Mouse (Mus musculus): ENCODE measurements around the gene Izumo4. TPM values are rescaled to one million over a fixed set of nuclear protein-coding genes. Genes with fewer than 3 reads are reported as not detected.

Gene Izumo4
- polyA plus RNA-seq, 1 experiment from 2014 or later, result 8.5 TPM

DNA sequence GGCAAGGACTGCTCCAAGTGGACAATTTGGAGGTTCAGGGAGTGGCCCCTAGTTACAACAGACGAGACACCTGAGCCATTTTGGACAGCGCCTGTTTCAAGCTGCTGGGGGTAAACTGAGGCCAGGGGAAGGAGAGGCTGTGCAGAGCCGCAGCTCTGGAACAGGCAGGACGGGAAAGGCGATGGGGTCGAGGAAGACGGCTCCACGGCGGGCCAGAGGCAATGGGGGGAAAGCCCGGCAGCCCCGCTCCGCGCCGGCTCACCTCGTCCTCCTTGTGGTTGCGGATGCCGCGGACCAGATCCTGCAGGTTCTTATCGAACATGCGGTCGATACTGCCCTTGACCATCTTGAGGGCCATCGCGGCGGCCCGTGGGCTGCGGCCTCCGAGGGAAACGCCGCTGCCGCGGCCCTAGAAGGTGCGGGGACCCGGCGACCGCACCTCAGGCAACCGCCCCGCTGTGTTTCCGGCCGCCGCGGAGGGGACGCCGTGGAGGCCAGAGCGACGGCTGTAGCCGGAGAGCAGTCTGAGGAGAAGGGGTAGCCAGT lies 39.7 kb downstream of the Izumo4 start:
- H3K9ac ChIP-seq (ENCODE audit: low read depth, low read length), result peak overlapping the region; percentile 97
- ATAC-seq (replicated peaks; ENCODE audit: insufficient number of reproducible peaks, low FRiP score, low TSS enrichment), result peak; percentile 6
- H3K27ac ChIP-seq (ENCODE audit: low read depth, low read length), result peak overlapping the region; percentile 87
- H3K4me2 ChIP-seq, result peak overlapping the region; percentile 87
- 0% methylated on average over 46 of the region's 46 CpGs for WGBS (ENCODE audit: insufficient replicate concordance)
- H3K36me3 ChIP-seq (ENCODE audit: control insufficient read depth, insufficient read depth, low read length), result no peaks in the 10 kb centered on the region
- H3K4me1 ChIP-seq (ENCODE audit: control insufficient read depth, insufficient read depth, low read length), result peaks cover 15% of the 10 kb centered on the region
- peak overlapping the region; percentile 99 for H3K4me3 ChIP-seq (ENCODE audit: low read depth, low read length)
- no peaks in the 10 kb centered on the region for H3K27me3 ChIP-seq (ENCODE audit: control insufficient read depth, insufficient read depth, low read length)
- no peaks in the 10 kb centered on the region for H3K9me3 ChIP-seq (replicated peaks; ENCODE audit: control insufficient read depth, low read length)

GRCm38 (mm10) chr10:80742180-80742978 lies 40.4 kb downstream of the Izumo4 start, which contains the start of gene Ap3d1:
Ap3d1 (minus strand) TSS chr10:80742264.
- H3K9ac ChIP-seq (ENCODE audit: low read depth, low read length), result peak within 1 kb of the TSS; percentile 97
- no peaks in the 10 kb centered on the region for H3K27me3 ChIP-seq (ENCODE audit: control insufficient read depth, insufficient read depth, low read length)
- WGBS (ENCODE audit: insufficient replicate concordance), result 2% methylated on average over 25 of the region's 25 CpGs
- no peaks in the 10 kb centered on the region for H3K36me3 ChIP-seq (ENCODE audit: control insufficient read depth, insufficient read depth, low read length)
- H3K27ac ChIP-seq (ENCODE audit: low read depth, low read length), result peak within 1 kb of the TSS; percentile 87
- H3K4me2 ChIP-seq, result peak within 1 kb of the TSS; percentile 87
- peak within 1 kb of the TSS; percentile 99 for H3K4me3 ChIP-seq (ENCODE audit: low read depth, low read length)
- no peaks in the 10 kb centered on the region for H3K9me3 ChIP-seq (replicated peaks; ENCODE audit: control insufficient read depth, low read length)
- ATAC-seq (replicated peaks; ENCODE audit: insufficient number of reproducible peaks, low FRiP score, low TSS enrichment), result peak; percentile 96
- peaks cover 12% of the 10 kb centered on the region for H3K4me1 ChIP-seq (ENCODE audit: control insufficient read depth, insufficient read depth, low read length)

GRCm38 (mm10) chr10:80744262-80744661 lies 42.3 kb downstream of the Izumo4 start:
- H3K4me1 ChIP-seq (ENCODE audit: control insufficient read depth, insufficient read depth, low read length), result peaks cover 15% of the 10 kb centered on the region

GRCm38 (mm10) chr10:80747410-80747809 lies 45.4 kb downstream of the Izumo4 start:
- ATAC-seq (replicated peaks; ENCODE audit: insufficient number of reproducible peaks, low FRiP score, low TSS enrichment), result no peak
- peaks cover 11% of the 10 kb centered on the region for H3K4me1 ChIP-seq (ENCODE audit: control insufficient read depth, insufficient read depth, low read length)
- no peak overlapping the region for H3K4me2 ChIP-seq
- no peak overlapping the region for H3K4me3 ChIP-seq (ENCODE audit: low read depth, low read length)
- H3K36me3 ChIP-seq (ENCODE audit: control insufficient read depth, insufficient read depth, low read length), result no peaks in the 10 kb centered on the region
- WGBS (ENCODE audit: insufficient replicate concordance), result 9% methylated on average over 3 of the region's 3 CpGs
- no peaks in the 10 kb centered on the region for H3K27me3 ChIP-seq (ENCODE audit: control insufficient read depth, insufficient read depth, low read length)
- no peak overlapping the region for H3K27ac ChIP-seq (ENCODE audit: low read depth, low read length)
- H3K9ac ChIP-seq (ENCODE audit: low read depth, low read length), result no peak overlapping the region
- no peaks in the 10 kb centered on the region for H3K9me3 ChIP-seq (replicated peaks; ENCODE audit: control insufficient read depth, low read length)

More at GRCm38 (mm10) chr10:80744262-80744661, 42.3 kb downstream of the Izumo4 start:
- Histone ChIP-seq H3K9me3 (replicated peaks; ENCODE audit: control insufficient read depth, low read length) (no peaks in the 10 kb centered on the region), H3K4me3 (ENCODE audit: low read depth, low read length) (no peak overlapping the region), H3K4me2 (no peak overlapping the region), H3K27me3 (ENCODE audit: control insufficient read depth, insufficient read depth, low read length) (no peaks in the 10 kb centered on the region), H3K27ac (ENCODE audit: low read depth, low read length) (no peak overlapping the region), H3K36me3 (ENCODE audit: control insufficient read depth, insufficient read depth, low read length) (no peaks in the 10 kb centered on the region), H3K9ac (ENCODE audit: low read depth, low read length) (no peak overlapping the region)
- ATAC-seq (replicated peaks; ENCODE audit: insufficient number of reproducible peaks, low FRiP score, low TSS enrichment), result 0 out of 2 replicates have a peak, but pooled peaks have one; percentile 27
- 31% methylated on average over 5 of the region's 5 CpGs for WGBS (ENCODE audit: insufficient replicate concordance)

GRCm38 (mm10) chr10:80748609-80749008 lies 46.6 kb downstream of the Izumo4 start:
- Histone ChIP-seq H3K36me3 (ENCODE audit: control insufficient read depth, insufficient read depth, low read length) (no peaks in the 10 kb centered on the region), H3K27ac (ENCODE audit: low read depth, low read length) (no peak overlapping the region), H3K4me2 (no peak overlapping the region), H3K27me3 (ENCODE audit: control insufficient read depth, insufficient read depth, low read length) (no peaks in the 10 kb centered on the region), H3K9ac (ENCODE audit: low read depth, low read length) (no peak overlapping the region), H3K4me1 (ENCODE audit: control insufficient read depth, insufficient read depth, low read length) (peaks cover 15% of the 10 kb centered on the region), H3K4me3 (ENCODE audit: low read depth, low read length) (no peak overlapping the region), H3K9me3 (replicated peaks; ENCODE audit: control insufficient read depth, low read length) (no peaks in the 10 kb centered on the region)
- ATAC-seq (replicated peaks; ENCODE audit: insufficient number of reproducible peaks, low FRiP score, low TSS enrichment), result no peak
- 7% methylated on average over 6 of the region's 6 CpGs for WGBS (ENCODE audit: insufficient replicate concordance)

GRCm38 (mm10) chr10:80751188-80751832 lies 49.3 kb downstream of the Izumo4 start:
- Histone ChIP-seq H3K36me3 (ENCODE audit: control insufficient read depth, insufficient read depth, low read length) (no peaks in the 10 kb centered on the region), H3K9me3 (replicated peaks; ENCODE audit: control insufficient read depth, low read length) (no peaks in the 10 kb centered on the region), H3K9ac (ENCODE audit: low read depth, low read length) (peak overlapping the region; percentile 68), H3K27me3 (ENCODE audit: control insufficient read depth, insufficient read depth, low read length) (no peaks in the 10 kb centered on the region), H3K27ac (ENCODE audit: low read depth, low read length) (peak overlapping the region; percentile 94), H3K4me2 (peak overlapping the region; percentile 68), H3K4me3 (ENCODE audit: low read depth, low read length) (peak overlapping the region; percentile 29), H3K4me1 (ENCODE audit: control insufficient read depth, insufficient read depth, low read length) (peaks cover 17% of the 10 kb centered on the region)
- ATAC-seq (replicated peaks; ENCODE audit: insufficient number of reproducible peaks, low FRiP score, low TSS enrichment), result no peak
- WGBS (ENCODE audit: insufficient replicate concordance), result 5% methylated on average over 16 of the region's 16 CpGs

DNA sequence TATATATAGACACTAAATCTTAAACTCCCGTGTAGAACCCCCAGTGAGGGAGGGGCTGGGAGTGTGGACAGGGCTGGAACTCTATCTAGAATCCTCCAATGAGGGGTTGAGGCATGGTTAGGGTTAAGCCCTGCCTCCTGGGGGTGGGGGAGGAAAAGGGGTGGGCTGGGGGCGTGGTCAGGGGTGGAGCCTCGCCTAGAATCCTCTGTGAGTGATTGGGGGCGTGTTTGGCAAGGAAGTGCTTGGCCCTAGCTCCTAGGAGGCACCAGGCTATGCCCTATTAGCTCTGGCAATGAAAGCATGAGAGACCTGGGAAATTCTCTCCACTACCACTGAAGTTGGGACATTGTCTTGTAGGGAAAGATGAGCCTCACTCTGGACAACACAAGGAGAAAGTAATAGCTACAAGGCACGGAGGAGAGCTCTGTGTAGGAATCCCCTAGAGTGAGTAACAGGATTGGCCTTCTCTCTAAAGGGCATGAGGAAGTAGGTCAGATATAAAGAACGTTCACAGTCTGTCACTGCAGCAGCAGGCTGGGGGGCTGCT lies 50.2 kb downstream of the Izumo4 start:
- peak overlapping the region; percentile 94 for H3K27ac ChIP-seq (ENCODE audit: low read depth, low read length)
- peak overlapping the region; percentile 68 for H3K9ac ChIP-seq (ENCODE audit: low read depth, low read length)
- no peaks in the 10 kb centered on the region for H3K36me3 ChIP-seq (ENCODE audit: control insufficient read depth, insufficient read depth, low read length)
- H3K9me3 ChIP-seq (replicated peaks; ENCODE audit: control insufficient read depth, low read length), result no peaks in the 10 kb centered on the region
- 3% methylated on average over 6 of the region's 6 CpGs for WGBS (ENCODE audit: insufficient replicate concordance)
- peak; percentile 75 for ATAC-seq (replicated peaks; ENCODE audit: insufficient number of reproducible peaks, low FRiP score, low TSS enrichment)
- H3K4me1 ChIP-seq (ENCODE audit: control insufficient read depth, insufficient read depth, low read length), result peaks cover 26% of the 10 kb centered on the region
- peak overlapping the region; percentile 29 for H3K4me3 ChIP-seq (ENCODE audit: low read depth, low read length)
- H3K27me3 ChIP-seq (ENCODE audit: control insufficient read depth, insufficient read depth, low read length), result no peaks in the 10 kb centered on the region
- peak overlapping the region; percentile 68 for H3K4me2 ChIP-seq

DNA sequence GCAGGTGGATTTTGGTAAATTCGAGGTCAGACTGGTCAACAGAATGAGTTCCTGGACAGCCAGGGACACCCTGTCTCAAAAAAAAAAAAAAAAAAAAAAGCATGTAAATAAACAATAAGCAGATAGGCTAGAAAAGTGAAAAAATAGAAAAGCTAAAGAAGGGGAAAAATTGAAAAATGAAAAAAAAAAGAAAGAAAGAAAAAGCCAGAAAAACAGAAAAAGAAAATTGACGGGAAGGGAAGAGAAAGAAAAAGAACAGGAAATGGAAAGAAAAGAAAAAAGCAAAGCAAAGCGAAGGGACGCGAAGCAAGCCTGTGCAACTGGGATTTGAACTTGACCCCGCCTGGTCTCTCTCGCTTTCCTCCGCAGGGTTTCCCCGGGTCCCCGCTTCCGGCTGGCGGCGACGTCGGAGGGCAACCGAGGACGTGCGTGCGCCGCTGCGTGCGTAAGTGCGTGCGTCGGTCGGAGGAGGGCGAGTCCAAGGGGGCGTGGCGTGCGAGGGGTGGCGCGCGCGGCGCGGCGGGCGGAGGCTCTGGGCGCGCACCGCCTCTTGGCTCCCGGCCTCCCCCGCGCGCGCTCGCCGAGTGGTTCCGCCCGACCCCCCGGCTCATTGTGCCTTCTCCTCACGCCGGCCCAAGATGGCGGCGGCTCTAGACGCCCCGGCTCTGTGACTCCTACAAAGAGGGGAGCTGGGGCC lies 52.8 kb downstream of the Izumo4 start, which contains the start of gene Dot1l:
TSS of gene Dot1l (plus strand) at position 613 of the 697 bp plus-strand sequence.
- Histone ChIP-seq H3K27me3 (ENCODE audit: control insufficient read depth, insufficient read depth, low read length) (no peaks in the 10 kb centered on the region), H3K9me3 (replicated peaks; ENCODE audit: control insufficient read depth, low read length) (no peaks in the 10 kb centered on the region), H3K4me3 (ENCODE audit: low read depth, low read length) (peak within 1 kb of the TSS; percentile 93), H3K4me1 (ENCODE audit: control insufficient read depth, insufficient read depth, low read length) (peaks cover 45% of the 10 kb centered on the region), H3K9ac (ENCODE audit: low read depth, low read length) (peak within 1 kb of the TSS; percentile 99), H3K27ac (ENCODE audit: low read depth, low read length) (peak within 1 kb of the TSS; percentile 82), H3K36me3 (ENCODE audit: control insufficient read depth, insufficient read depth, low read length) (no peaks in the 10 kb centered on the region), H3K4me2 (peak within 1 kb of the TSS; percentile 79)
- peak; percentile 82 for ATAC-seq (replicated peaks; ENCODE audit: insufficient number of reproducible peaks, low FRiP score, low TSS enrichment)
- WGBS (ENCODE audit: insufficient replicate concordance), result under 1% methylated on average over 45 of the region's 57 CpGs
